Comparison of ENCODE assay signal across 8 mouse cellular contexts in the genomic region with DNA sequence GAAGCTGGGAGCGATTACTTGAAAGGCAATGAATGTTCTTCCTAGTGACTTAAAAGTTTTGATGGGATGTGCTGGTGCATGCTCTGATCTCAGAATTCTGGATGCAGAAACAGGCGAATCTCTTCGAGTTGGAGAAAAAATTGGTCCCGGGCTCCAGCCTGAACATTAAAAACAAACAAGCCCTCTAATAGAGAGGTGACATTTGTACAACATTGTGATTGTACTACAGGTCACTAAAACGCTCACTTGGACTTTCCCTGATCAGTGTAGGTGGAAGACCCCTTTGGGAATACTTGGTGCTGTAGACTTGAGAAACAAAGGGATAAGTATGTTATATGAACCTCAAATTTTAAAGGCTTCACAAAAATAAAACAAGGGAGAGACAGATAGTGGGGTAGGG. TPM values are rescaled to one million over a fixed set of nuclear protein-coding genes. Genes with fewer than 3 reads are reported as not detected.
DNase-seq lines count a peak whose midpoint lies in the region; ATAC-seq and TF ChIP-seq lines count a peak whose summit lies in the region.

No protein-coding gene starts in this region.

- H3K27me3 ChIP-seq in heart, embryonic 14.5 days (ENCODE audit: control insufficient read depth, insufficient read depth, low read length): no peaks in the 10 kb centered on the region
- H3K27me3 ChIP-seq in forebrain, postnatal 0 days (ENCODE audit: insufficient read depth, low read length): no peaks in the 10 kb centered on the region

- no peaks in the 10 kb centered on the region for H3K9me3 ChIP-seq in heart, embryonic 14.5 days (ENCODE audit: control insufficient read depth, low read length)
- H3K9me3 ChIP-seq in ES-E14 (ENCODE audit: control insufficient read depth, insufficient read depth, low read depth, low read length): no peaks in the 10 kb centered on the region
- H3K9me3 ChIP-seq in forebrain, postnatal 0 days (ENCODE audit: low read length): no peaks in the 10 kb centered on the region

- peaks cover 8 to 13% of the 10 kb centered on the region in 2 experiments for H3K4me1 ChIP-seq in heart, embryonic 14.5 days (ENCODE audit: control insufficient read depth in 2 of 2, insufficient read depth in 2 of 2, low read length in 2 of 2)
- H3K4me1 ChIP-seq in ES-E14 (ENCODE audit: control insufficient read depth in 2 of 2, insufficient read depth in 2 of 2, low read length in 2 of 2, poor library complexity in 1 of 2): peaks cover 2 to 5% of the 10 kb centered on the region in 2 experiments; a peak in 2 of 4 replicates
- H3K4me1 ChIP-seq in forebrain, postnatal 0 days (ENCODE audit: insufficient read depth): peaks cover 9% of the 10 kb centered on the region

- WGBS in heart, embryonic 14.5 days: 30% methylated on average over 5 of the region's 5 CpGs
- WGBS in forebrain, postnatal 0 days: 21% methylated on average over 5 of the region's 5 CpGs
- 24% methylated on average over 5 of the region's 5 CpGs for WGBS in macrophage (ENCODE audit: missing documents)

- H3K36me3 ChIP-seq in heart, embryonic 14.5 days (ENCODE audit: control insufficient read depth, insufficient read depth, low read length): peaks cover 14% of the 10 kb centered on the region
- H3K36me3 ChIP-seq in ES-E14 (ENCODE audit: control insufficient read depth, insufficient read depth, low read length, poor library complexity, severe bottlenecking) (peaks cover 10% of the 10 kb centered on the region; the same call in 1 of the 2 replicates), macrophage (ENCODE audit: inconsistent target) (no peaks in the 10 kb centered on the region)
- peaks cover 11% of the 10 kb centered on the region for H3K36me3 ChIP-seq in forebrain, postnatal 0 days (ENCODE audit: insufficient read depth)

- no peaks in the 10 kb centered on the region for H3K79me2 ChIP-seq in macrophage (ENCODE audit: inconsistent target)

- peak overlapping the region; percentile 78 for H3K4me2 ChIP-seq in heart, embryonic 14.5 days (ENCODE audit: low read length)
- peak overlapping the region; percentile 85 for H3K4me2 ChIP-seq in forebrain, postnatal 0 days (ENCODE audit: low read depth)

- in situ Hi-C loops in ES-E14 (cut with MboI; ENCODE audit: low sequenced_read_pairs in 2 of 2, unreplicated experiment in 2 of 2): no loop called here

- no peak for TF ChIP-seq CTCF in forebrain, postnatal 0 days (IDR thresholded peaks at IDR 0.05; ENCODE audit: low read depth)

- H3K9ac ChIP-seq in heart, embryonic 14.5 days (ENCODE audit: low read length): peak overlapping the region; percentile 86
- H3K9ac ChIP-seq in ES-E14 (ENCODE audit: insufficient read depth, low read depth, low read length, poor library complexity, severe bottlenecking): no peak overlapping the region; the same call in 1 of the 2 replicates
- H3K9ac ChIP-seq in forebrain, postnatal 0 days: peak overlapping the region; percentile 90

- H3K4me3 ChIP-seq in heart, embryonic 14.5 days (ENCODE audit: control insufficient read depth in 1 of 2, insufficient read depth in 1 of 2, low read depth in 1 of 2, low read length in 2 of 2): peak overlapping the region; percentile 76 to 88; a peak in 3 of 4 replicates
- peak overlapping the region; percentile 74 to 78 for H3K4me3 ChIP-seq in ES-E14 (ENCODE audit: insufficient read depth in 1 of 2, low read depth in 1 of 2, low read length in 2 of 2, poor library complexity in 1 of 2, severe bottlenecking in 1 of 2)
- peak overlapping the region; percentile 85 for H3K4me3 ChIP-seq in forebrain, postnatal 0 days (ENCODE audit: low read depth, low read length)
- H3K4me3 ChIP-seq in macrophage (ENCODE audit: inconsistent target): peak overlapping the region; percentile 69

- H3K27ac ChIP-seq in heart, embryonic 14.5 days (replicated peaks in 1 of 2; ENCODE audit: control insufficient read depth in 1 of 2, insufficient read depth in 1 of 2, low read depth in 2 of 2, low read length in 2 of 2): peak overlapping the region; percentile 5 to 96; a peak in 2 of 4 replicates
- H3K27ac ChIP-seq in ES-E14 (ENCODE audit: insufficient read depth, low read depth, low read length, poor library complexity, severe bottlenecking) (no peak overlapping the region), macrophage (no peak overlapping the region)
- H3K27ac ChIP-seq in forebrain, postnatal 0 days (ENCODE audit: low read depth, low read length): peak overlapping the region; percentile 98

- no peak for DNase-seq in heart, adult 18-20 months
- DNase-seq in ES-E14 (ENCODE audit: low read depth, low spot score): no peak
- DNase-seq in forebrain, postnatal 0 days: peak; percentile 35
- no peak for DNase-seq in B cell, adult 2 months
- DNase-seq in layer of hippocampus, postnatal 14 days (ENCODE audit: low spot score in 2 of 2): no peak
- no peak for DNase-seq in thymus, postnatal 0 days (ENCODE audit: low spot score)

- no peak for ATAC-seq in heart, embryonic 14.5 days (ENCODE audit: insufficient number of reproducible peaks, insufficient read depth, low FRiP score, low read depth)
- no peak for ATAC-seq in forebrain, postnatal 0 days

RNA-seq across cellular contexts. Expression of gene Agbl5, which starts 1.8 kb away (rescaled TPM):
- polyA plus RNA-seq in heart, embryonic 14.5 days (2014; fragmentation: Nextera tagmentation; extraction: Ambion mirVana): 10.5 and 10.8 TPM in 2 replicates
- total RNA-seq in heart, adult 18-20 months (2021): 1 to 10 TPM; 7.2 to 7.3 TPM
- total RNA-seq in ES-E14 (2012; rRNA removed): 17.0 and 19.7 TPM in 2 replicates
- 36.6 and 52.2 TPM in 2 replicates for total RNA-seq in forebrain, postnatal 0 days (2014; rRNA removed)
- polyA plus RNA-seq in forebrain, postnatal 0 days (2015; fragmentation: Nextera tagmentation; extraction: Ambion mirVana): 15.3 and 21.5 TPM in 2 replicates
- total RNA-seq in macrophage (2018; cell fraction: chromatin; rRNA removed): 10 to 100 TPM in 7 of 26 experiments, 1 to 10 TPM in 19; 1.2 to 15.8 (median 7.4) TPM
- 1 to 10 TPM; 1.4 to 4.4 (median 2.7) TPM for total RNA-seq in macrophage (2018; cell fraction: cytosol; rRNA removed)
- total RNA-seq in macrophage (2018; cell fraction: nucleus; rRNA removed): 10 to 100 TPM in 4 of 26 experiments, 1 to 10 TPM in 22; 1.4 to 17.3 (median 5.3) TPM
- 2.1 to 3.5 TPM (median 2.3 TPM) in 3 replicates for polyA plus RNA-seq in macrophage (2018)
- 10 to 100 TPM; 12.7 to 14.7 TPM for total RNA-seq in layer of hippocampus, postnatal 14 days (2021)
- polyA plus RNA-seq in thymus, postnatal 0 days (2015; fragmentation: Nextera tagmentation; extraction: Ambion mirVana): 13.3 and 15.9 TPM in 2 replicates

RNA-seq across cellular contexts. Expression of gene Tmem214, which starts 18.9 kb away (rescaled TPM):
- polyA plus RNA-seq in heart, embryonic 14.5 days (2014; fragmentation: Nextera tagmentation; extraction: Ambion mirVana): 43.7 and 48.6 TPM in 2 replicates
- total RNA-seq in heart, adult 18-20 months (2021): 10 to 100 TPM; 34.4 to 38.6 TPM
- 66.9 and 90.3 TPM in 2 replicates for total RNA-seq in ES-E14 (2012; rRNA removed)
- 51.2 and 61.4 TPM in 2 replicates for total RNA-seq in forebrain, postnatal 0 days (2014; rRNA removed)
- 41.7 and 49.2 TPM in 2 replicates for polyA plus RNA-seq in forebrain, postnatal 0 days (2015; fragmentation: Nextera tagmentation; extraction: Ambion mirVana)
- 10 to 100 TPM; 15.4 to 72.1 (median 36.5) TPM for total RNA-seq in macrophage (2018; cell fraction: chromatin; rRNA removed)
- total RNA-seq in macrophage (2018; cell fraction: cytosol; rRNA removed): 10 to 100 TPM; 29.1 to 52.4 (median 41.2) TPM
- total RNA-seq in macrophage (2018; cell fraction: nucleus; rRNA removed): 10 to 100 TPM; 20.4 to 61.0 (median 29.8) TPM
- polyA plus RNA-seq in macrophage (2018): 39.8 to 53.8 TPM (median 45.4 TPM) in 3 replicates
- total RNA-seq in layer of hippocampus, postnatal 14 days (2021): 10 to 100 TPM; 62.4 to 69.4 TPM
- polyA plus RNA-seq in thymus, postnatal 0 days (2015; fragmentation: Nextera tagmentation; extraction: Ambion mirVana): 41.7 TPM in 2 replicates

RNA-seq across cellular contexts. Expression of gene Ost4, which starts 20.9 kb away (rescaled TPM):
- 437 and 480 TPM in 2 replicates for polyA plus RNA-seq in heart, embryonic 14.5 days (2014; fragmentation: Nextera tagmentation; extraction: Ambion mirVana)
- total RNA-seq in heart, adult 18-20 months (2021): 100 to 1,000 TPM; 146 to 159 TPM
- 203 and 229 TPM in 2 replicates for total RNA-seq in ES-E14 (2012; rRNA removed)
- total RNA-seq in forebrain, postnatal 0 days (2014; rRNA removed): 116 and 130 TPM in 2 replicates
- 190 and 236 TPM in 2 replicates for polyA plus RNA-seq in forebrain, postnatal 0 days (2015; fragmentation: Nextera tagmentation; extraction: Ambion mirVana)
- total RNA-seq in macrophage (2018; cell fraction: chromatin; rRNA removed): 10 to 100 TPM; 10.8 to 69.3 (median 29.8) TPM
- 100 to 1,000 TPM; 102 to 241 (median 145) TPM for total RNA-seq in macrophage (2018; cell fraction: cytosol; rRNA removed)
- 10 to 100 TPM; 16.1 to 73.4 (median 43.0) TPM for total RNA-seq in macrophage (2018; cell fraction: nucleus; rRNA removed)
- polyA plus RNA-seq in macrophage (2018): 186 to 192 TPM (median 190 TPM) in 3 replicates
- total RNA-seq in layer of hippocampus, postnatal 14 days (2021): 100 to 1,000 TPM; 100 to 108 TPM
- polyA plus RNA-seq in thymus, postnatal 0 days (2015; fragmentation: Nextera tagmentation; extraction: Ambion mirVana): 396 and 461 TPM in 2 replicates

RNA-seq across cellular contexts. Expression of gene Emilin1, which starts 26.5 kb away (rescaled TPM):
- polyA plus RNA-seq in heart, embryonic 14.5 days (2014; fragmentation: Nextera tagmentation; extraction: Ambion mirVana): 91.8 and 108 TPM in 2 replicates
- total RNA-seq in heart, adult 18-20 months (2021): 10 to 100 TPM; 14.2 to 16.9 TPM
- 14.3 and 16.6 TPM in 2 replicates for total RNA-seq in ES-E14 (2012; rRNA removed)
- 10.0 and 11.3 TPM in 2 replicates for total RNA-seq in forebrain, postnatal 0 days (2014; rRNA removed)
- 9.6 and 10.0 TPM in 2 replicates for polyA plus RNA-seq in forebrain, postnatal 0 days (2015; fragmentation: Nextera tagmentation; extraction: Ambion mirVana)
- total RNA-seq in macrophage (2018; cell fraction: chromatin; rRNA removed): 10 to 100 TPM in 19 of 26 experiments, 1 to 10 TPM in 7; 3.6 to 47.2 (median 18.3) TPM
- total RNA-seq in macrophage (2018; cell fraction: cytosol; rRNA removed): 10 to 100 TPM; 19.9 to 51.8 (median 36.2) TPM
- 10 to 100 TPM; 15.7 to 89.8 (median 51.7) TPM for total RNA-seq in macrophage (2018; cell fraction: nucleus; rRNA removed)
- 21.8 to 51.0 TPM (median 46.5 TPM) in 3 replicates for polyA plus RNA-seq in macrophage (2018)
- 1 to 10 TPM; 3.9 to 4.5 TPM for total RNA-seq in layer of hippocampus, postnatal 14 days (2021)
- 47.0 and 47.5 TPM in 2 replicates for polyA plus RNA-seq in thymus, postnatal 0 days (2015; fragmentation: Nextera tagmentation; extraction: Ambion mirVana)

RNA-seq across cellular contexts. Expression of gene Khk, which starts 34.5 kb away (rescaled TPM):
- 9.7 and 12.1 TPM in 2 replicates for polyA plus RNA-seq in heart, embryonic 14.5 days (2014; fragmentation: Nextera tagmentation; extraction: Ambion mirVana)
- 10 to 100 TPM; 27.1 to 28.5 TPM for total RNA-seq in heart, adult 18-20 months (2021)
- total RNA-seq in ES-E14 (2012; rRNA removed): 14.9 and 21.2 TPM in 2 replicates
- total RNA-seq in forebrain, postnatal 0 days (2014; rRNA removed): 4.5 and 5.3 TPM in 2 replicates
- 11.7 and 13.2 TPM in 2 replicates for polyA plus RNA-seq in forebrain, postnatal 0 days (2015; fragmentation: Nextera tagmentation; extraction: Ambion mirVana)
- 1 to 10 TPM in 21 of 26 experiments, under 1 TPM in 2, not detected in 3; 0.89 to 9.8 (median 5.7) TPM for total RNA-seq in macrophage (2018; cell fraction: chromatin; rRNA removed)
- total RNA-seq in macrophage (2018; cell fraction: cytosol; rRNA removed): 10 to 100 TPM in 17 of 26 experiments, 1 to 10 TPM in 9; 7.6 to 24.7 (median 13.3) TPM
- total RNA-seq in macrophage (2018; cell fraction: nucleus; rRNA removed): 10 to 100 TPM in 6 of 26 experiments, 1 to 10 TPM in 20; 1.3 to 14.1 (median 6.9) TPM
- 10.2 to 18.1 TPM (median 14.4 TPM) in 3 replicates for polyA plus RNA-seq in macrophage (2018)
- 10 to 100 TPM; 11.5 to 12.9 TPM for total RNA-seq in layer of hippocampus, postnatal 14 days (2021)
- 31.7 and 32.5 TPM in 2 replicates for polyA plus RNA-seq in thymus, postnatal 0 days (2015; fragmentation: Nextera tagmentation; extraction: Ambion mirVana)

Comparison
In these comparisons a context has a peak if more than half of its experiments do, and no peak if none do; other contexts are left out.
1. H3K27ac ChIP-seq: peak in heart, embryonic 14.5 days (2 of 2) and forebrain, postnatal 0 days (single experiment); none in ES-E14 (single experiment) and macrophage (single experiment).
2. Peak in every context shown above with its lines, with median percentiles within 50 percentile points of each other: H3K4me3 ChIP-seq.